Comparison of ENCODE assay signal across 11 mouse cellular contexts in genomic region chr11:74481797-74482196, GRCm38 (mm10).
DNase-seq lines count a peak whose midpoint lies in the region; ATAC-seq and TF ChIP-seq lines count a peak whose summit lies in the region.
"Had no signal": no experiment of that assay in that cellular context is flagged by ENCODE, and none has a peak within 500 bp of the region (broad histone marks: within the 10 kb centered on the region; RNA-seq: fewer than 3 reads in every experiment).

No protein-coding gene starts in this region.

- TF ChIP-seq CTCF in liver, embryonic 14.5 days (IDR thresholded peaks at IDR 0.05; ENCODE audit: low read depth): peak; percentile 22; the same call in 1 of the 2 replicates
- TF ChIP-seq CTCF in ES-Bruce4 (IDR thresholded peaks at IDR 0.05; ENCODE audit: low read depth, low read length): peak; percentile 48

- DNase-seq in heart, embryonic 10.5 days (ENCODE audit: low spot score): no peak
- no peak for DNase-seq in liver, embryonic 14.5 days (ENCODE audit: low read depth in 3 of 3, low spot score in 3 of 3)
- no peak for DNase-seq in left cerebral cortex, postnatal 25 days (ENCODE audit: low spot score in 2 of 2)
- no peak for DNase-seq in ovary, postnatal 14 days (ENCODE audit: low spot score)
- DNase-seq: cerebellum, postnatal 36 days had no signal

- H3K27ac ChIP-seq in heart, embryonic 11.5 days (ENCODE audit: low read depth, low read length): no peak overlapping the region
- H3K27ac ChIP-seq in heart, embryonic 10.5 days: no peak overlapping the region
- H3K27ac ChIP-seq in liver, embryonic 14.5 days: no peak overlapping the region
- no peak overlapping the region for H3K27ac ChIP-seq in liver, embryonic 12.5 days
- no peak overlapping the region for H3K27ac ChIP-seq in ES-Bruce4 (ENCODE audit: insufficient read depth, low read length)
- H3K27ac ChIP-seq in heart, embryonic 14.5 days (replicated peaks in 1 of 2; ENCODE audit: control insufficient read depth in 1 of 2, insufficient read depth in 1 of 2, low read depth in 2 of 2, low read length in 2 of 2): no peak overlapping the region
- H3K27ac ChIP-seq: limb, embryonic 12.5 days had no signal

- TF ChIP-seq POLR2A in ES-Bruce4 (IDR thresholded peaks at IDR 0.05; ENCODE audit: insufficient read depth, low read length): no peak

- intact Hi-C loops in left cerebral cortex, postnatal 25 days (cut with DNase I): no loop called here

- no peak for TF ChIP-seq EP300 in liver, embryonic 14.5 days (IDR thresholded peaks at IDR 0.05; ENCODE audit: low read depth)
- TF ChIP-seq EP300 in ES-Bruce4 (IDR thresholded peaks at IDR 0.05; ENCODE audit: insufficient read depth, low read depth, low read length): no peak

- ATAC-seq in heart, embryonic 11.5 days (replicated peaks; ENCODE audit: insufficient number of reproducible peaks, low FRiP score, low TSS enrichment): peak; percentile 60; the same call in 1 of the 2 replicates
- no peak for ATAC-seq in liver, embryonic 14.5 days (ENCODE audit: insufficient read depth)
- ATAC-seq in liver, embryonic 12.5 days: no peak
- 0 out of 2 replicates have a peak, but pooled peaks have one; percentile 63 for ATAC-seq in heart, embryonic 14.5 days (ENCODE audit: insufficient number of reproducible peaks, insufficient read depth, low FRiP score, low read depth)

- no peaks in the 10 kb centered on the region for H3K9me3 ChIP-seq in heart, embryonic 11.5 days (replicated peaks; ENCODE audit: control insufficient read depth, low read length)
- H3K9me3 ChIP-seq in heart, embryonic 10.5 days: no peaks in the 10 kb centered on the region
- H3K9me3 ChIP-seq in liver, embryonic 14.5 days (ENCODE audit: control insufficient read depth, low read length): no peaks in the 10 kb centered on the region
- no peaks in the 10 kb centered on the region for H3K9me3 ChIP-seq in liver, embryonic 12.5 days (replicated peaks)
- H3K9me3 ChIP-seq in ES-Bruce4 (replicated peaks; ENCODE audit: control insufficient read depth, insufficient read depth, low read length, poor library complexity, severe bottlenecking): no peaks in the 10 kb centered on the region
- no peaks in the 10 kb centered on the region for H3K9me3 ChIP-seq in heart, embryonic 14.5 days (ENCODE audit: control insufficient read depth, low read length)
- H3K9me3 ChIP-seq: G1E; limb, embryonic 12.5 days had no signal

- H3K4me2 ChIP-seq in heart, embryonic 11.5 days: no peak overlapping the region
- no peak overlapping the region for H3K4me2 ChIP-seq in liver, embryonic 14.5 days (ENCODE audit: low read depth)
- no peak overlapping the region for H3K4me2 ChIP-seq in liver, embryonic 12.5 days
- no peak overlapping the region for H3K4me2 ChIP-seq in heart, embryonic 14.5 days (ENCODE audit: low read length)
- H3K4me2 ChIP-seq: limb, embryonic 12.5 days had no signal

- no peak overlapping the region for H3K9ac ChIP-seq in heart, embryonic 11.5 days (ENCODE audit: low read depth, low read length)
- H3K9ac ChIP-seq in liver, embryonic 14.5 days (replicated peaks): no peak overlapping the region
- no peak overlapping the region for H3K9ac ChIP-seq in liver, embryonic 12.5 days
- H3K9ac ChIP-seq in ES-Bruce4 (ENCODE audit: low read depth, poor library complexity, severe bottlenecking): no peak overlapping the region
- H3K9ac ChIP-seq in heart, embryonic 14.5 days (ENCODE audit: low read length): no peak overlapping the region
- H3K9ac ChIP-seq: limb, embryonic 12.5 days had no signal

- WGBS in heart, embryonic 11.5 days (ENCODE audit: insufficient replicate concordance): 68% methylated on average over 5 of the region's 5 CpGs
- WGBS in heart, embryonic 10.5 days: 68% methylated on average over 5 of the region's 5 CpGs
- WGBS in liver, embryonic 14.5 days (ENCODE audit: insufficient replicate concordance): 63% methylated on average over 5 of the region's 5 CpGs
- 59% methylated on average over 5 of the region's 5 CpGs for WGBS in liver, embryonic 12.5 days (ENCODE audit: insufficient replicate concordance)
- 61% methylated on average over 5 of the region's 5 CpGs for WGBS in heart, embryonic 14.5 days

- H3K4me1 ChIP-seq in heart, embryonic 11.5 days (ENCODE audit: control insufficient read depth, insufficient read depth, low read length): peaks cover 7% of the 10 kb centered on the region; the same call in 1 of the 2 replicates
- H3K4me1 ChIP-seq in heart, embryonic 10.5 days: peaks cover 46% of the 10 kb centered on the region
- H3K4me1 ChIP-seq in liver, embryonic 14.5 days (replicated peaks; ENCODE audit: control insufficient read depth in 2 of 2, insufficient read depth in 2 of 2, low read length in 1 of 2): no peaks in the 10 kb centered on the region
- no peaks in the 10 kb centered on the region for H3K4me1 ChIP-seq in liver, embryonic 12.5 days
- H3K4me1 ChIP-seq in ES-Bruce4 (ENCODE audit: control insufficient read depth, insufficient read depth, low read length): no peaks in the 10 kb centered on the region
- H3K4me1 ChIP-seq in heart, embryonic 14.5 days (ENCODE audit: control insufficient read depth in 2 of 2, insufficient read depth in 2 of 2, low read length in 2 of 2): peaks cover 5 to 9% of the 10 kb centered on the region in 2 experiments; a peak in 2 of 4 replicates
- H3K4me1 ChIP-seq: limb, embryonic 12.5 days had no signal

- no peak overlapping the region for H3K4me3 ChIP-seq in heart, embryonic 11.5 days (ENCODE audit: low read depth, low read length)
- H3K4me3 ChIP-seq in heart, embryonic 10.5 days: no peak overlapping the region
- no peak overlapping the region for H3K4me3 ChIP-seq in liver, embryonic 14.5 days (ENCODE audit: insufficient read depth in 1 of 2, low read depth in 2 of 2, low read length in 2 of 2)
- no peak overlapping the region for H3K4me3 ChIP-seq in liver, embryonic 12.5 days
- H3K4me3 ChIP-seq in ES-Bruce4 (ENCODE audit: low read depth, low read length): no peak overlapping the region
- H3K4me3 ChIP-seq in heart, embryonic 14.5 days (ENCODE audit: control insufficient read depth in 1 of 2, insufficient read depth in 1 of 2, low read depth in 1 of 2, low read length in 2 of 2): no peak overlapping the region
- H3K4me3 ChIP-seq: limb, embryonic 12.5 days had no signal

- H3K27me3 ChIP-seq in heart, embryonic 11.5 days (ENCODE audit: control insufficient read depth, insufficient read depth, low read length): no peaks in the 10 kb centered on the region
- H3K27me3 ChIP-seq in heart, embryonic 10.5 days (ENCODE audit: insufficient read depth, poor library complexity, severe bottlenecking): no peaks in the 10 kb centered on the region
- H3K27me3 ChIP-seq in liver, embryonic 14.5 days (ENCODE audit: control insufficient read depth, insufficient read depth, low read length): no peaks in the 10 kb centered on the region
- no peaks in the 10 kb centered on the region for H3K27me3 ChIP-seq in liver, embryonic 12.5 days (replicated peaks)
- H3K27me3 ChIP-seq in ES-Bruce4 (ENCODE audit: control insufficient read depth, insufficient read depth, low read length, poor library complexity, severe bottlenecking): no peaks in the 10 kb centered on the region
- H3K27me3 ChIP-seq in heart, embryonic 14.5 days (ENCODE audit: control insufficient read depth, insufficient read depth, low read length): no peaks in the 10 kb centered on the region

- no peaks in the 10 kb centered on the region for H3K36me3 ChIP-seq in heart, embryonic 11.5 days (ENCODE audit: control insufficient read depth, insufficient read depth, low read length)
- no peaks in the 10 kb centered on the region for H3K36me3 ChIP-seq in heart, embryonic 10.5 days
- no peaks in the 10 kb centered on the region for H3K36me3 ChIP-seq in liver, embryonic 14.5 days (replicated peaks; ENCODE audit: control insufficient read depth, insufficient read depth, low read depth)
- H3K36me3 ChIP-seq in liver, embryonic 12.5 days: no peaks in the 10 kb centered on the region
- H3K36me3 ChIP-seq in ES-Bruce4 (ENCODE audit: control insufficient read depth, insufficient read depth, low read length, poor library complexity, severe bottlenecking): no peaks in the 10 kb centered on the region
- H3K36me3 ChIP-seq in heart, embryonic 14.5 days (ENCODE audit: control insufficient read depth, insufficient read depth, low read length): no peaks in the 10 kb centered on the region
- H3K36me3 ChIP-seq: limb, embryonic 12.5 days had no signal

Comparison
In these comparisons a context has a peak if more than half of its experiments do, and no peak if none do; other contexts are left out.
1. ATAC-seq: peak in heart, embryonic 11.5 days (single experiment) and heart, embryonic 14.5 days (single experiment); none in liver, embryonic 14.5 days (single experiment) and liver, embryonic 12.5 days (single experiment).